Mouse (Mus musculus) kidney, adult 2 months (tissue): ENCODE data around the gene Epb41. TPM values are rescaled to one million over a fixed set of nuclear protein-coding genes. Genes with fewer than 3 reads are reported as not detected.

ENCODE experiments used
- DNase-seq: peaks from one replicate; pipeline ENCODE4 v3.0.0; 2021
- H3K27ac ChIP-seq: fragments of 200-500 bp; 2 replicates; pipeline ENCODE4 v1.5.1; 2012; ENCODE audit warnings: low read depth, low read length, control low read depth, inconsistent platforms; ENCODE audit not compliant: insufficient read depth
- H3K27me3 ChIP-seq: fragments of 200-500 bp; replicated peaks from 2 replicates; pipeline ENCODE4 v1.6.1; 2012; ENCODE audit warnings: mild to moderate bottlenecking, moderate library complexity, low read length, inconsistent platforms; ENCODE audit not compliant: control insufficient read depth, insufficient read depth
- H3K36me3 ChIP-seq: fragments of 200-500 bp; 2 replicates; pipeline ENCODE4 v1.6.1; 2012; ENCODE audit warnings: mild to moderate bottlenecking, moderate library complexity, low read length, inconsistent platforms; ENCODE audit not compliant: control insufficient read depth, insufficient read depth
- H3K4me1 ChIP-seq: fragments of 200-500 bp; 2 replicates; pipeline ENCODE4 v1.6.1; 2011; ENCODE audit warnings: low read length; ENCODE audit not compliant: control insufficient read depth, insufficient read depth
- H3K4me3 ChIP-seq: fragments of 200-500 bp; 2 replicates; pipeline ENCODE4 v1.5.1; 2011; ENCODE audit warnings: mild to moderate bottlenecking, low read depth, low read length, control low read depth; ENCODE audit not compliant: insufficient read depth
- CTCF ChIP-seq: fragments of 200-500 bp; conservative IDR thresholded peaks from 2 replicates; pipeline ENCODE4 v1.5.1; 2011; ENCODE audit warnings: low read depth, mild to moderate bottlenecking, control low read depth, low read length, moderate library complexity, mixed read lengths; ENCODE audit not compliant: insufficient read depth, insufficient read length
- POLR2A ChIP-seq: fragments of 200-500 bp; IDR thresholded peaks from one replicate; pipeline ENCODE4 v1.6.1; 2011; ENCODE audit warnings: low read depth, low read length, control low read depth
- WGBS: fragments of 180-500 bp; shearing (Covaris S2); methylation state at CpG from one replicate; pipeline ENCODE4 v1.1.7; 2018; 5-methylcytosine and 5-hydroxymethylcytosine counted together
- polyA plus RNA-seq: library from polyadenylated mRNA; depleted of rRNA; stranded (reverse); fragments of >200 nt; gene quantifications from 2 replicates; pipeline ENCODE4 v1.2.3, GENCODE M21; 2012

The Epb41 gene
- polyA plus RNA-seq, 1 experiment = 73.8 TPM

DNA sequence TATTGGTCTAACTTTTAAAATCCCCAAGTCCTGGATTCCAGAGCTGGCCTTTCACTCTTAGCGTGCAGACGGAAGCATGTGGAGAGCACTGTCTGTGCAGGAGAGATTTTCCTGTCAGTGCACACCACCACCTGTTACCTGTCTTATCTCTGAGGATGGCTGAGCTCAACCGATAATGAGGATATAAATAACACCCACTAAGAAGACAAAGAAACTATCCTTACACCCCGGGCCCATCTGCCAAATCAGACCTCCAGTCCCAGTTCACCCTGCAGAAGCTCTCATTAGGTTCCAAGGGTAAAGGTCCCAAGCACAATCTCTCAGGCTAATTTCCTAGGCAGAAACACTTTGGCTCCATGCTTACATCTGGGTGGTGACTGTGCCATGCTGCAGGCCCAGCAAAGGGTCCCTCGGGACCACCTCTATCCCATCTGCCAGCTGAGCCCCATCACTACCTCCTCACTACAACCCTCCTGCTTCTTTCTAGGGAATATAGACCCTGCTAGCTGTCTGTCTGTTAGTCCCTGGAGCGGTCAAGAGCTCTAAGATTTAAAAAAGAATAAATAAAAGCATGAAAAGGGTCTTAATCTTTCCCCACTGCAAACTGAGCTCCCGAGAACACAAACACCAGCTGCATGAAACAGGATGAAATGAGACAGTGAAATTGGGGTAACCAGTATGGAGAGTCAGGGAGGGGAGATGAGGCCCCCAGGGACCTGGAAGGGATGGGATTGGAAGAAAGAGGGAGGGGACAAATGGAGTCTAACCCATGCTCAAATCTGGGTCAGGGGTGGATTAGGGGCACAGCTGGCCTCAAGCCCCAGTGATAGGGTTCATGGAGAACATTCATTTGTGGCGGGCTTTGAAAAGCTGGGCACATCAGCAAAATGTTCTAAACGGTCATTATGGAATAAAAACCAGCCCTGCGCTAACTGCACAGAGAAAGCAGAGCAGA, 23.5 kb downstream of the Epb41 start:
- H3K27ac ChIP-seq = no peak overlapping the region
- no peak overlapping the region for H3K4me3 ChIP-seq
- TF ChIP-seq CTCF = no peak
- TF ChIP-seq POLR2A = no peak
- H3K4me1 ChIP-seq = peaks cover 4% of the 10 kb centered on the region; the same call in 1 of the 2 replicates
- WGBS = 78% methylated on average over 10 of the region's 10 CpGs
- H3K36me3 ChIP-seq = no peaks in the 10 kb centered on the region
- no peaks in the 10 kb centered on the region for H3K27me3 ChIP-seq
- no peak for DNase-seq

GRCm38 (mm10) chr4:132049549-132050200, 25.4 kb downstream of the Epb41 start:
- Histone ChIP-seq H3K36me3 (no peaks in the 10 kb centered on the region), H3K27me3 (no peaks in the 10 kb centered on the region), H3K4me3 (peak overlapping the region; percentile 68; the same call in 1 of the 2 replicates), H3K27ac (no peak overlapping the region), H3K4me1 (peaks cover 4% of the 10 kb centered on the region; the same call in 1 of the 2 replicates)
- TF ChIP-seq CTCF = no peak
- TF ChIP-seq POLR2A = no peak
- WGBS = 10% methylated on average over 15 of the region's 15 CpGs
- DNase-seq = peak; percentile 25

DNA sequence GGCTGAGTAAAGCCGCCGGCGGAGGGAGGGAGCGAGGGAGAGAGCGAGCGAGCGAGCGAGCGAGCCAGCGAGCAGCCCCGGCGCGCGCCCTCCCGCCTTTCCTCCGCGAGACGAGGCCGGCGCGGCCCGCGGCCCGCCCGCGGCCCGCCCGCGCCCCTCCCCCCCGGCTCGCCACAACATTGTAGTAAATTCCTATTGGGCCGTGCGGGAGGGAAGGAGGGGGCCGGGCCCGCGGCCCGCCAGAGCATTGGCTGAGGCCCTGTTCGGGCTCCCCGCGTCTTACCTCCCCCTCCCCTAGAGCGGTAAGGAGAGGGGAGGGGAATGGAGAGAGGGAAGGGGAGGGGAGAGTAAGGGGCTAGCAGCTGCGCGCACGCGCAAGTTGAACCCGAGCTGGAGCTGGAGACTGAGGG, 26.1 kb downstream of the Epb41 start:
- 2% methylated on average over 35 of the region's 46 CpGs for WGBS
- Histone ChIP-seq H3K36me3 (no peaks in the 10 kb centered on the region), H3K27me3 (no peaks in the 10 kb centered on the region), H3K4me1 (peaks cover 4% of the 10 kb centered on the region; the same call in 1 of the 2 replicates), H3K27ac (no peak overlapping the region), H3K4me3 (peak overlapping the region; percentile 68)
- DNase-seq = peak; percentile 94
- TF ChIP-seq POLR2A (no peak), CTCF (no peak)

DNA sequence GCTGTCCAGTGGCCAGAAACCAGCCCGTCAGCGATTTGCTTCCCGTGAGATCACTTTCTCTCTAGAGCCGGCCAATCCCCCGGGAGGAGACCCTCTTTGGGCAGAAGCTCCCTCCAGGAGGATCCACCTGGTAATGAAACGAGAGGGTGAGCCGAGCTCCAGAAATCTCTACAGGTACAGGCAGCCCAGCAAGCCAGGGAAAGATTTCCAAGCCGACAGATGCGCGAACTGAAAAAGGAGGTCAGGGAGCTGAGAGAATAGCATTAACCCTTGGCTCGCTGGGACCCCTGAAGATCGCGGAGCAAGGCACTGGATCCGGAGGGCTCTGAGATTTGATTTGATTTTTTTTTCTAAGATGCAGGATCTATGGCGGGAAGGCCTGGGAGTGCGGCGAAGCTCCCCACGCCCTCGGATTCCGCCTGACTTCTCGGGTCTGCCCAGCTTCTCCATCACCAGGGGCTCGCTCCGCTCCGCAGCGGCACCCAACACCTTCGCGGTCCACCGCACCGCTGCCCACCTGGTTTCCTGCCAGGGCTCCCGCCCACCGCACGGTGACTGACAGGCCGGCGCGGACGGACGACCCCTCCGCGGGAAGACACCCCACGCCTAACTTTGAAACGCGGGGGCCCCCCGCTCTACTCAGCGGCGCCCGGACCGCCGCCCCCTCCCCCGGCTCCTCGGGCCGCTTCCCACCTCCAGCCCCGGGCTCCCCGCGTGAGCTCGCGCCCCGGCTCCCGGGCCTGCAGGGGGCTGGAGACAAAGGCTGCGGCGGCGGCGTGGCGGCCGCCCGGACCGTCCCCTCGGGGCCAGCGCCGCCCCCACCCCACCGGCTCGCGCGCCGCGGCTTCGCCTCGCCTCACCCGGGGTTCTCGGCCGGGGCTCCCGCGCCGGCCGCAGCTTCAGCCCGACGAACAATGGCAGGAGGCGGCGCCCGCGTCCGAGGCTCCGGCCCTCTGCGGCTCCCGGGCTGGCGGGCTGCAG, 26.8 kb downstream of the Epb41 start:
- Histone ChIP-seq H3K4me1 (peaks cover 4% of the 10 kb centered on the region; the same call in 1 of the 2 replicates), H3K36me3 (no peaks in the 10 kb centered on the region), H3K4me3 (peak overlapping the region; percentile 56), H3K27me3 (no peaks in the 10 kb centered on the region), H3K27ac (no peak overlapping the region)
- WGBS = 2% methylated on average over 92 of the region's 95 CpGs
- no peak for TF ChIP-seq POLR2A
- no peak for TF ChIP-seq CTCF
- DNase-seq = peak; percentile 33

- H3K27ac ChIP-seq = no peak overlapping the region
- TF ChIP-seq POLR2A (no peak), CTCF (no peak)
- WGBS = 87% methylated on average over 3 of the region's 3 CpGs
Measured at GRCm38 (mm10) chr4:132043726-132044125, 31.4 kb downstream of the Epb41 start.

DNA sequence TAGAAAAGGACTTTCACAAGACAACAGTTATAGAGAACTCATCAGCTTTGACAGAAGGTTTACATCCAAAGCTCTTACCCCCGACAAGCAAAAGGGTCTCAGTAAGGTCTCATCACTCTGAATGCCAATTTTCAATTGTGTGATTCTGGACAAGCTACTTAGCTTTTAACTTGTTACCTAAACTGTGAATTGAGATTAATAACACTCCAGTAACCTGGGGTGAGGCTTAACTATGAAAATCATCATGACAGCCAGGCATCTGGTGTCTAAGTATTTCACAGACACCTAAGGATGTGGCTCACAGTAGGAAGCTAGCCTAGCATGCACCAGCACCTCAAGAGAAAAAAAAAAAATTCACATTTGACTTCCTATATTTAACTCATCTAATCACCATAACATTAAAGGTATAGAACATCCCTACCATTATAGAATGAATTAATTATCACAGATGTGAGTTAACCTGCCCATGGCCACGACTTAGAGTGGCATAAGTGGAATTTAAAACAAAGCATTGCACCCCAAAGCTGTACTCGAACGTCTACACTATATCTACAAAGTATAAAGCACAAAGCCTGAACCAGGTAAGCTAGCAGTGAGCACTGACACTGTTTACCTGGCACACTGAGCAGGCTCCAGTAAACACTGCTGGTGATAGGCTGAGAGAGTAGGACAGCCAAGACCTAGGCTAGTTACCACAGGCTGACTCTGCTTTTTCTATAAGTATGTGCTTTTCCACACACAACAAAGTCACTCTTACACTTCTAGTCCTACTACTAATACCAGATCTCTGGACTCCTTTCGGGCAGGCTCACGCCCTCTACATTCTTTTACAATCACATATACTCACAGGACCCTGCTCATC, 33.4 kb downstream of the Epb41 start:
- Histone ChIP-seq H3K4me3 (no peak overlapping the region), H3K27ac (no peak overlapping the region), H3K4me1 (peaks cover 12% of the 10 kb centered on the region), H3K27me3 (no peaks in the 10 kb centered on the region), H3K36me3 (no peaks in the 10 kb centered on the region)
- no peak for DNase-seq
- TF ChIP-seq CTCF (no peak), POLR2A (no peak)
- WGBS = 83% methylated on average over 6 of the region's 6 CpGs

More at GRCm38 (mm10) chr4:132043726-132044125, 31.4 kb downstream of the Epb41 start:
- Histone ChIP-seq H3K36me3 (no peaks in the 10 kb centered on the region), H3K4me3 (no peak overlapping the region), H3K4me1 (peaks cover 5% of the 10 kb centered on the region; the same call in 1 of the 2 replicates), H3K27me3 (no peaks in the 10 kb centered on the region)
- DNase-seq = no peak
